Mouse (Mus musculus): ENCODE results near the gene Zfand4. TPM values are rescaled to one million over a fixed set of nuclear protein-coding genes. Genes with fewer than 3 reads are reported as not detected.
A peak's percentile ranks its signal among the peaks of the same experiment; 100 is the strongest.
"Not testable (repeated sequence)": the region's sequence is repeated elsewhere in the genome, so short reads cannot be mapped to it uniquely, and the experiment has no call there.

Zfand4 gene
- polyA plus RNA-seq (2015; fragmentation: Nextera tagmentation; extraction: Ambion mirVana), result 8.1 and 8.3 TPM in 2 replicates

- Histone ChIP-seq H3K4me1 (peaks cover 21% of the 10 kb centered on the region), H3K27me3 (no peaks in the 10 kb centered on the region), H3K36me3 (peaks cover 8% of the 10 kb centered on the region; the same call in 1 of the 2 replicates), H3K9ac (replicated peaks) (peak within 1 kb of the TSS; percentile 56), H3K9me3 (no peaks in the 10 kb centered on the region), H3K27ac (replicated peaks) (0 out of 2 replicates have a peak within 1 kb of the TSS, but pooled peaks have one; percentile 31), H3K4me3 (peak within 1 kb of the TSS; percentile 54), H3K4me2 (replicated peaks) (peak within 1 kb of the TSS; percentile 54)
- WGBS, result under 1% methylated on average over 66 of the region's 67 CpGs
- peak; percentile 96 for ATAC-seq (replicated peaks)
Observed at GRCm38 (mm10) chr6:116264018-116264651, at the start of gene Zfand4. Gene Zfand4 (plus strand): TSS chr6:116264222.

- peaks cover 72% of the 10 kb centered on the region for H3K36me3 ChIP-seq
- 77% methylated on average over 11 of the region's 11 CpGs for WGBS
- no peak for ATAC-seq (replicated peaks)
- no peaks in the 10 kb centered on the region for H3K9me3 ChIP-seq
- H3K27ac ChIP-seq (replicated peaks), result no peak overlapping the region
- H3K27me3 ChIP-seq, result no peaks in the 10 kb centered on the region
- no peak overlapping the region for H3K9ac ChIP-seq (replicated peaks)
- no peak overlapping the region for H3K4me2 ChIP-seq (replicated peaks)
- H3K4me3 ChIP-seq, result no peak overlapping the region
- no peaks in the 10 kb centered on the region for H3K4me1 ChIP-seq
Observed at GRCm38 (mm10) chr6:116227767-116228166, 36.3 kb upstream of the Zfand4 start.

GRCm38 (mm10) chr6:116228785-116229525, 35.1 kb upstream of the Zfand4 start:
- H3K27me3 ChIP-seq, result no peaks in the 10 kb centered on the region
- H3K27ac ChIP-seq (replicated peaks), result no peak overlapping the region
- ATAC-seq (replicated peaks), result peak; percentile 60
- H3K9ac ChIP-seq (replicated peaks), result no peak overlapping the region
- no peak overlapping the region for H3K4me3 ChIP-seq
- H3K9me3 ChIP-seq, result no peaks in the 10 kb centered on the region
- WGBS, result 66% methylated on average over 12 of the region's 12 CpGs
- H3K4me2 ChIP-seq (replicated peaks), result no peak overlapping the region
- H3K4me1 ChIP-seq, result no peaks in the 10 kb centered on the region
- H3K36me3 ChIP-seq, result peaks cover 73% of the 10 kb centered on the region

- not testable (repeated sequence) for H3K4me2 ChIP-seq (replicated peaks); H3K9ac ChIP-seq (replicated peaks); H3K4me3 ChIP-seq; H3K4me1 ChIP-seq; H3K27me3 ChIP-seq; ATAC-seq (replicated peaks); H3K9me3 ChIP-seq; H3K27ac ChIP-seq (replicated peaks)
- 98% methylated on average over 2 of the region's 2 CpGs for WGBS
- peaks cover 68% of the 10 kb centered on the region for H3K36me3 ChIP-seq
Observed at GRCm38 (mm10) chr6:116234821-116235220, 29.2 kb upstream of the Zfand4 start.

- Histone ChIP-seq H3K27ac (replicated peaks) (no peak overlapping the region), H3K4me1 (no peaks in the 10 kb centered on the region), H3K27me3 (no peaks in the 10 kb centered on the region), H3K9me3 (no peaks in the 10 kb centered on the region), H3K4me3 (no peak overlapping the region), H3K9ac (replicated peaks) (no peak overlapping the region), H3K4me2 (replicated peaks) (no peak overlapping the region), H3K36me3 (peaks cover 70% of the 10 kb centered on the region)
- ATAC-seq (replicated peaks), result no peak
- WGBS, result 92% methylated on average over 5 of the region's 5 CpGs
Observed at GRCm38 (mm10) chr6:116235336-116235735, 28.7 kb upstream of the Zfand4 start.

- H3K36me3 ChIP-seq, result peaks cover 63% of the 10 kb centered on the region
Observed at GRCm38 (mm10) chr6:116238083-116238482, 25.9 kb upstream of the Zfand4 start.

GRCm38 (mm10) chr6:116240371-116240770, 23.7 kb upstream of the Zfand4 start:
- Histone ChIP-seq H3K9ac (replicated peaks) (no peak overlapping the region), H3K36me3 (peaks cover 58% of the 10 kb centered on the region), H3K9me3 (no peaks in the 10 kb centered on the region), H3K4me2 (replicated peaks) (no peak overlapping the region), H3K27me3 (no peaks in the 10 kb centered on the region), H3K27ac (replicated peaks) (no peak overlapping the region), H3K4me3 (no peak overlapping the region), H3K4me1 (no peaks in the 10 kb centered on the region)
- no peak for ATAC-seq (replicated peaks)
- WGBS, result 75% methylated on average over 2 of the region's 2 CpGs

More at GRCm38 (mm10) chr6:116238083-116238482, 25.9 kb upstream of the Zfand4 start:
- 91% methylated on average over 5 of the region's 5 CpGs for WGBS
- no peak overlapping the region for H3K27ac ChIP-seq (replicated peaks)
- no peak for ATAC-seq (replicated peaks)
- no peaks in the 10 kb centered on the region for H3K9me3 ChIP-seq
- H3K4me2 ChIP-seq (replicated peaks), result no peak overlapping the region
- no peak overlapping the region for H3K9ac ChIP-seq (replicated peaks)
- no peaks in the 10 kb centered on the region for H3K4me1 ChIP-seq
- no peaks in the 10 kb centered on the region for H3K27me3 ChIP-seq
- H3K4me3 ChIP-seq, result no peak overlapping the region

GRCm38 (mm10) chr6:116259649-116260048, 4.4 kb upstream of the Zfand4 start:
- peaks cover 44% of the 10 kb centered on the region for H3K36me3 ChIP-seq
- H3K4me2 ChIP-seq (replicated peaks), result no peak overlapping the region
- 78% methylated on average over 4 of the region's 4 CpGs for WGBS
- no peaks in the 10 kb centered on the region for H3K9me3 ChIP-seq
- H3K27me3 ChIP-seq, result no peaks in the 10 kb centered on the region
- H3K27ac ChIP-seq (replicated peaks), result no peak overlapping the region
- no peak overlapping the region for H3K9ac ChIP-seq (replicated peaks)
- H3K4me1 ChIP-seq, result no peaks in the 10 kb centered on the region
- no peak; the same call in 1 of the 2 replicates for ATAC-seq (replicated peaks)
- no peak overlapping the region for H3K4me3 ChIP-seq

- H3K9ac ChIP-seq (replicated peaks), result no peak overlapping the region
- H3K36me3 ChIP-seq, result peaks cover 36% of the 10 kb centered on the region
- no peak overlapping the region for H3K4me2 ChIP-seq (replicated peaks)
- WGBS, result 96% methylated on average over 5 of the region's 5 CpGs
- H3K27me3 ChIP-seq, result no peaks in the 10 kb centered on the region
- no peak overlapping the region for H3K27ac ChIP-seq (replicated peaks)
- no peaks in the 10 kb centered on the region for H3K9me3 ChIP-seq
- H3K4me1 ChIP-seq, result peaks cover 7% of the 10 kb centered on the region
- H3K4me3 ChIP-seq, result no peak overlapping the region
- no peak for ATAC-seq (replicated peaks)
Observed at GRCm38 (mm10) chr6:116260481-116260880, 3.5 kb upstream of the Zfand4 start.

- no peak for ATAC-seq (replicated peaks)
- WGBS, result 86% methylated on average over 1 of the region's 1 CpGs
- H3K4me1 ChIP-seq, result peaks cover 21% of the 10 kb centered on the region
- H3K36me3 ChIP-seq, result peaks cover 16% of the 10 kb centered on the region
- H3K4me2 ChIP-seq (replicated peaks), result no peak overlapping the region
- H3K9me3 ChIP-seq, result no peaks in the 10 kb centered on the region
- H3K9ac ChIP-seq (replicated peaks), result no peak overlapping the region
- no peak overlapping the region for H3K27ac ChIP-seq (replicated peaks)
- H3K27me3 ChIP-seq, result no peaks in the 10 kb centered on the region
- H3K4me3 ChIP-seq, result no peak overlapping the region
Observed at GRCm38 (mm10) chr6:116262824-116263223, 1.2 kb upstream of the Zfand4 start.

GRCm38 (mm10) chr6:116264836-116265235, 814 bp downstream of the Zfand4 start:
- Histone ChIP-seq H3K9me3 (no peaks in the 10 kb centered on the region), H3K9ac (replicated peaks) (peak overlapping the region; percentile 56; the same call in 1 of the 2 replicates), H3K4me2 (replicated peaks) (peak overlapping the region; percentile 54), H3K27ac (replicated peaks) (no peak overlapping the region), H3K36me3 (peaks cover 8% of the 10 kb centered on the region; the same call in 1 of the 2 replicates), H3K4me3 (peak overlapping the region; percentile 54), H3K27me3 (no peaks in the 10 kb centered on the region), H3K4me1 (peaks cover 21% of the 10 kb centered on the region)
- no peak for ATAC-seq (replicated peaks)
- WGBS, result 78% methylated on average over 11 of the region's 11 CpGs

GRCm38 (mm10) chr6:116265603-116266002, 1.6 kb downstream of the Zfand4 start:
- Histone ChIP-seq H3K9ac (replicated peaks) (no peak overlapping the region), H3K4me1 (peaks cover 21% of the 10 kb centered on the region), H3K9me3 (no peaks in the 10 kb centered on the region), H3K27me3 (no peaks in the 10 kb centered on the region), H3K27ac (replicated peaks) (0 out of 2 replicates have a peak overlapping the region, but pooled peaks have one; percentile 57), H3K36me3 (peaks cover 8% of the 10 kb centered on the region; the same call in 1 of the 2 replicates), H3K4me3 (no peak overlapping the region), H3K4me2 (replicated peaks) (peak overlapping the region; percentile 54; the same call in 1 of the 2 replicates)
- ATAC-seq (replicated peaks), result no peak
- WGBS, result 48% methylated on average over 4 of the region's 4 CpGs

Data from forebrain, embryonic 15.5 days (tissue).